Mouse (Mus musculus): ENCODE data around the gene Olfr1344.
"Not testable (repeated sequence)": the region's sequence is repeated elsewhere in the genome, so short reads cannot be mapped to it uniquely, and the experiment has no call there.

Olfr1344 gene

DNA sequence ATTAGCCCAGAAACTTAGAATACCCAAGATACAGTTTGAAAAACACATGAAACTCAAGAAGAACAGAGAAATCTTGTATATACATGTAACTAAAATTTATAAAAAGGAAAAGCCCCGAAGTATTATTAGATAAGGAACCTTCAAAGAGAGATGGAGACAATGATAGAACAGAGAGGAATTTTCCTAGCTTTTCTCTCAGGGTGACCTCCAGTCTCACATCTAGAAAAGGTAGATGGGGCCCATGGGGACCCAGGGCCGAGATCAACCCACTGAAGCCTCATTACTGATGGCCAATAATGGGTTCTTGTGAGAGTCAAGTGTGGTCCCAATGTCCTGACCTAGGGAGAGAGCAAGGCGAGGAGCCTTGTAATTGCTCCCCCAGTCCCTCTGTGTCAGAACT lies at the start of gene Olfr1344:
TSS of gene Olfr1344 (plus strand) at position 301 of the 400 bp plus-strand sequence.
- no peak for DNase-seq (ENCODE audit: low read depth, low spot score)

DNA sequence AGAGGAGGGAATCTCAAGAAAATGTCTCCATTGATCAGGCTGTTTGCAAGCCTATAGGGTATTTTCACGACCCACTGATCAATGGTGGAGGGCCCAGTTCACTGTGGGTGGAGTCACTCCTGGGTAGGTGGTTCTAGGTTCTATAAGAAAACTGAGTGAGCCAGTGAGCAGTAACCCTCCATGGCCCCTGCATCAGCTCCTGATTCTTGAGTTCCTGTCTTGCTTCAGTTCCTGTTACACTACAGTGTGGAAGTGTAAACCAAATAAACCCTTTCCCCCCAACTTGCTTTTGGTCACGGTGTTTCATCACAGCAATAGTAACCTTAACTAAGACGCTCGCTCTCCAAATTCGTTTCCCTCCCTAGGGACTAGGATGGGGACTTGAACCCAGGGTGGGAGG lies 49.5 kb upstream of the Olfr1344 start:
- no peak for DNase-seq (ENCODE audit: low read depth, low spot score)

DNA sequence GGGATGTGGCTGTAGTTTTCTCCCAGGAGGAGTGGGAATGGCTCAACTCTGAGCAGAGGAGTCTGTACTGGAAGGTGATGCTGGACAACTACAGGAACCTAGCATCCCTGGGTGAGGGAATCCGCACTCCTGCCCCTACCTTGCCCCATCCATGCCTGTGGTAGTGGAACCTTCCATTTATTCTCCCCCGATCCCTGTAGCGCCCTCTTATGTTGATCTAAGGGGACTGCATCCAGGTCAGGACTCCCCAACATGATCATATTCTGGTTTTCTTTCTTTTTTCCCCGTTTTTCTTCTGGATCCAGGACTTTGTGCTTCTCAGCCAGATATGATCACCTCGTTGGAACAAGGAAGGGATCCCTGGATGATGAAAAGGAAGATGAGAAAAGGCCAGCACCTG lies 49.0 kb upstream of the Olfr1344 start:
- DNase-seq (ENCODE audit: low read depth, low spot score): no peak

DNA sequence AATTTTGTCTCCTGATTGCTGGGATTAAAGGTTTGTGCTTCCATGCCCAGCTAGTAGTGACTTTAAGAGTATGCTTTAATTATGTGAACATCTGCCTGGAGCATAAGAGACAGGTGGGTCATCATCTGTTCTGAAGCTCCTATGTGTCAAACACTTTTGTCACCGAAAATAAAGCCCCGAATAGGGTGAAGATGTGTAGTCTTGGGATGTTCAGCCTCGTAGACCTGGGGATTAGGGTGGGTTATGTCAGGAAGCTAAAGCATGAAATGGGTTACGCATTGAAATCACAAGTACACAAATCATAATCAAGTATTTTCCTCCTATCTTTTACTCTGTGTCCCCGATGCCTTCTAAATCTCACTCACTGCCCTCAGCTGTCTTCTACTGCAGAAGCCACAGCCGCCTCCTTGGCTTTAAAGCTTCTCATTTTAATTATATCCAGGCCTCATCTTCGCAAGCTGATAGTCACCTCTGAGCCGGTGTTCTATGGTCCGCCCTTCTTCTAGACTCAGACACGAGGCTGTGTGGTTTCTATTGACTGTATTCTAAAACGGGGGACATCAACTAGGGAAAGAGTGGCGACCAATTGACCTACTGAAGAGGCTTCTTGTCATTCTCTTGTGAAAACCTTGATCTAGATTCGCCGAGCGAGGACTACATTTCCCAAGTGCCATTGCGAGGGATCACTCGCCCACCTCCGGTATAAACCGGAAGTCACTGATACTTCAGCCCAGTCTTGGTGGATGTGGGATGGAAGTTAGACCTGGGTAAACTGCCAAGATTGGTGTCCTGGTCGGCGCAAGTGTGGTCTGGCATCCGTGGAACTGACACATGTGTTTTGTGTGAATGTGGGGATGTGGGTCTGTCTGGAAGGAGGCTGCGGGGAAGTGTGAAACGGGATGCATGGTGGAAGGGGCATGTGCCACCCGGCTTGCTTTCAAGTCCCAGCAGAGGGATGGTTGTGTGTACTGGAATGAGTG lies 40.2 kb upstream of the Olfr1344 start, which contains the start of gene Smim17:
TSS of gene Smim17 (plus strand) at position 720 of the 980 bp plus-strand sequence.
- peak; percentile 90 for DNase-seq (ENCODE audit: low read depth, low spot score)

DNA sequence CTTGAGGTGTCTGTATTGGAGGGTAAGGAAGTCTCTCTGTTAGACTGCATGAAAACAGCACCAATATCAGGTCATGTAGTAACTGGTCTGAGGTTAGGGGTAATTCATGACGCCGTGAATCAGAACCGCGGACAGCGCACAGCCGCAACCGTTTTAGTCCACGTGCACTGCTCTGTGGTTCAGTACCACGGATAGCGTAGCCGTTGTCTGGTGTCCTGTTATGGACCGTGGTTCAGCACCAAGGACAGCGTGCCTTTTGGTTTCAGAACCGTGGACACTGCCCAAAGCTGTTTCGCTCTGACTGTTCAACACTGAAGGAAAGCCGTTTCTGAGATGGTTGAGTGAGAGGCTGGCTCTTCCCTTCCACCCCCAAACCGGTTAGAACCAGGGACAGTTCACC lies 28.4 kb upstream of the Olfr1344 start, which contains the start of gene Gm20715:
TSS of gene Gm20715 (plus strand) at position 235 of the 400 bp plus-strand sequence.
- peak; percentile 80 for DNase-seq (ENCODE audit: low read depth, low spot score)

DNA sequence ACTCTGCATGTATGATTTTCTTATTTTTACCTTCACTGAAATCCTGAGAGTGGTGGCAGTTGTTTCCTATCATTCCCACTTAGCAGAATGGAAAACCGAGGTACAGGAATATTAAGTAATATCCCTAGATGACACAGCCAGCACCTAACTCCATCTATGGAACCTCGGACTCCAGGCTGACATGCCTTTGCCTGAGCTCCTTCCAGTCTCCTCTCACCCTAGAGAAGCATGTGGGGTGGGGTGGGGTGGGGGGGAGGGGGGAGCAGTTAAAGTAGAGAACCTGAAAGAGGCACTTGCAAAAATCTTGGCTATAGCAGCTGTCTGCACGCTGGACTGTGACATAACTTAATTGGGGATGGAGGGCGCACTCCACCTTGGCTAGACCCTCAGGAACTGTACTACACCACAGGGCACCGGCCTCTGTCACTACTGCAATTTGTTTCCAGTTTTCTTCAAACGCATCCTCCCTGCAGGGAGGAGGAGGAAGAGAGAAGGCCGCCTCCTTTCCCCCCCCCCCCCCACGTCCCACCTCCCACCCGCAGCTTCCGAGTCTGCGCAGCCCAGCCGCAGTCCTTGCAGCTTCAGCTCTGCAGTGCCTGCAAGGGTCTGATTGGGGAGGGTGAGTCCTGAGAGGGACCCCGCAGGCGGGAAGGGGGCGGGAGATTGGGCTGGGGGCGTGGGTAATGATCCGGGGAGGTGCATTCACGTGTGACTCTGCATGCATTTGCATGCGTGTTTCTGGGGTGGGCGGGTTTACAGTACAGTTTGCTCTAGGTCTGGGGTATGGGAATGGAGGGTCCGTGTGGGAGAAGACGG lies 23.7 kb upstream of the Olfr1344 start:
- DNase-seq (ENCODE audit: low read depth, low spot score): peak; percentile 67

DNA sequence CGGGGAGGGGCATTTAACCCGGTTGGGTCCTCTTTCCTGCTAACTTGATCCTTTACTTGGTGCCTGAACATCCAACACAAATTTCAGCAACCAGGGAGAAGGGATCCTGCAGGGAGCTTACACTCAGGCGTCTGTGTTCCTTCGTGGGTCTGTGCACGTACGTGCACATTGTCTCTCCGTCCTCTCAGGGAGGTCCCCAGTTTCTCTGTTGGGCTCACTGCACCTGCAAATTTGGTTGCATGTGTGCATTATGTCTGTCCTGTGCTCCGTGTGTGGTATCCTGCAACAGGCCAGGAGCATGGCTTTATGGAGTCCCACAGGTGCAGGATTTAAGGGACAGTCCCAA lies 23.1 kb upstream of the Olfr1344 start:
- DNase-seq (ENCODE audit: low read depth, low spot score): no peak

DNA sequence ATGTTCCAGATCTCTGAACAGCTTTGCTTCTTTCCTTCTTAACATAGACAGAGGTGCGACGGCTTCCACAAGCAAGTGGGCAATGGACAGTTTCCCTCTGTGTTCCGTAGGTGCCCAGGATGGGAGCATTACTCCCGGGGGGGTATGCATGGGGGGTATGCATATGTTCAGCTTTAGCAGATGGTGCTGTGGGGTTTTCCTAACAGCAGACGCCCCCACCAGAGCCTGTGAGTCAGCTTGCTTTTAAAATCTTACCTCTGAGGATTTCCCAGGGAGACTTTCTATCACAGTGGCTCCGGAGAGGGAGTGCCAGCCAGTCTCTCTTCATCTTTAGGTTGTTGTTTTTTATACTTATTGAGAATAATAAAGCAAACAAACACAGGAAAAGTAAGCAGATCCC lies 18.6 kb upstream of the Olfr1344 start:
- peak; percentile 80 for DNase-seq (ENCODE audit: low read depth, low spot score)

DNA sequence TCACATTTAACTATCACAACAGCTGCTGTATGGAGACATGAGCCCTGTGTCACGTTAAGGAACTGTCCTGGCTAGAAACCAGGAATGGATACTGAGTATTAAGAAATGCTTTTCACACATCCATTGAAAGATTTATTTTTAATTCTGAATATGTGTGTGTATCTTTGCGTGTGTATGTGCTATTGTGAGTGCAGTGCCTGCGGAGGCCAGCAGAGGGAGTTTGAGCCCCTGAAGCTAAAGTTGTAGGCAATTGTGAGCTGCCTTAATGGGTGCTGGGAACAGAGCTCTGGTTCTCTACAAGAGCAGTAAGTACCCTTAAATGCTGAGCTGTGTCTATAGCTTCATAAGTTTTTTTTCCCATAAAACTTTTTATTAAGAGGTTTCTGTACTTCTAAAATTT lies 9.1 kb upstream of the Olfr1344 start:
- DNase-seq (ENCODE audit: low read depth, low spot score): no peak

DNA sequence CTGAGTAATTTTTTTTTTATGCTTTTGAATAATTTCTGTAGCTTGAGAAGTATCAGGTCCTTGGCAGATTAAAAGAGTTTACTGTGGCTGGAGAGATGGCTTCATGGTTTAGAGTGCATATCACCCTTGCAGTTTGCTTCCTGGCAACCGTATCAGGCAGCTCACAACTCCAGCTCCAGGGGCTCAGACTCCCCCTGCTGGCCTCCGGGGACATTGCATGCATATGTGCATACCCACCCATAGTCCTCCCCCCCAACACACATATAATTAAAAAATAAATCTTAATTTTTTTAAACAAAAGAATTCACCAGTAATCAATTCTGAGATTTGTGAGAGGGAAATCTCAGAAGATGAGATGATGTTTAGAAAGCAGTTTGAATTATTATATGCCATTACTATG lies 8.1 kb upstream of the Olfr1344 start:
- peak; percentile 54 for DNase-seq (ENCODE audit: low read depth, low spot score)

DNA sequence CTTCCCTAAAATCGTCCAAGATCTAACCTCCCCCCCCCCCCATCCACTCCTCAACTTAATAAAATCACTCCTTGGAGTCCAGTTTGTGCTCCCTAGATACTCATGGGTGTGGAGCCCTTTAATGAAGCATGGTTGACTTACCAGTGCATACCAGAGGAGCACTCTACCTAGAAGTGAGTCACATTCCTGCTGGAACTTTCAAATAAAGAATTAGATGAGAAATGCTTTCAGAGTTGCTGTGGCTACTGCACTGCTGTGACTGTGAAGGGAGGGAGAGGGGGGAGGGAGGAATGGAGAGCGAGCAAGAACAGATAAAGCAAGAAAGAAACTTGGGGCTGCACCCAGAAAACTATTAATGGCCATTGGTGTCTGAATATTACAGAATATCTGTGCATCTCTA lies 2.7 kb downstream of the Olfr1344 start:
- no peak for DNase-seq (ENCODE audit: low read depth, low spot score)

DNA sequence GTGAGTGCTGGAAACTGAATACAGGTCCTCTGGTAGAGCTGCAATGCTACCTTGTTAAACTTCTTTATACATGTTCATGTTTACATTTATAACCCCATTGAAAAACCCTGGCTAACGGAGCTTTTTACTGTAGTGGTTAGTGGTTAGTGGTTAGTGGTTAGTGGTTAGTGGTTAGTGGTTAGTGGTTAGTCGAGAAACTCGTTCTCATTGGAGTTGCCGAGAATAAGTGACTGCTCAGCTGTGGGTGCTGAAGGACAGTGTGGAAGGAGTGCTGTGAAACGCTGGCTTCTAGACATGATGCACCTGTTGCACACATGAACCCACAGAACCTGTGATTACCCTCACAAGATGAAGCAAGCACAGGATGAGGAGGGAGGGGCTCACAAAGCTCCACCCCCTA lies 9.3 kb downstream of the Olfr1344 start:
- DNase-seq (ENCODE audit: low read depth, low spot score): no peak

DNA sequence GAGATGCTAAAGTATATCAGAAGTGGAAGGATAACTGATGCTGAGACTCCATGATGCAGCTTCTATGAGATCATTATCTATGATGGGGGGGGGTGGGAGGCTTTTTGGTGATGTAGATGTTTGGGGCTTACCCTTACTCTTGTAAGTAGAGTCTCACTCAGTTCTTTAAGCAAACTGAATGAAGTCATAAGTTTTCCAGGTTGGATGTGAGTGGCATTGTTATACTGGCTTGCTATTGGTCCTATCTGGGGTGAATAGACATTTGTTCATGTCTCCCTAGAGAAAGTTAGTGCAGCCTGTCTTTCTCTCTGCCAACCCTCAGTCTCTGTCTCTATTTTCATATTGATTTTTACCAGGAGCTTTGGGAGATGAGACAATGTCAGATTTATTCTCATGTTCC lies 17.4 kb downstream of the Olfr1344 start, which contains the start of gene Olfr1336:
TSS of gene Olfr1336 (plus strand) at position 301 of the 400 bp plus-strand sequence.
- DNase-seq (ENCODE audit: low read depth, low spot score): no peak

DNA sequence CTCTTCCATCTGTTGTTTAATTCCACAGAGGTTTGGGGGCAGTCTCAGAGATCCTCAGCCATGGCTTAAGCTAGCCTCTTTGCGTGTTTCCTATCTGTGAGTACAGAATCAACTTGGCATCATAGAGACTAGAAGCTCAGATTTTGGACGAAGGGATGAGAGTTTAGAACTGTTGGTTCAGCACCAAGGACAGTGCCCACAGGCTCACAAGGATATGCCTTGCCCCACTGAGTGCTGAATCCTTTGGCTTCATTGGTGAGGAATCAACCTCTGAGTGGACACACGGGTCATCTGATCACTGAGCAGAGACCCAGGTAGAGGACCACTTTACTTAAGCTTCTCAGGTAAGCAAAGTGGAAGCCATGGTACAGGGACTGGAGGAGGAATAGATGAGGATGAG lies 17.9 kb downstream of the Olfr1344 start:
- DNase-seq (ENCODE audit: low read depth, low spot score): no peak

DNA sequence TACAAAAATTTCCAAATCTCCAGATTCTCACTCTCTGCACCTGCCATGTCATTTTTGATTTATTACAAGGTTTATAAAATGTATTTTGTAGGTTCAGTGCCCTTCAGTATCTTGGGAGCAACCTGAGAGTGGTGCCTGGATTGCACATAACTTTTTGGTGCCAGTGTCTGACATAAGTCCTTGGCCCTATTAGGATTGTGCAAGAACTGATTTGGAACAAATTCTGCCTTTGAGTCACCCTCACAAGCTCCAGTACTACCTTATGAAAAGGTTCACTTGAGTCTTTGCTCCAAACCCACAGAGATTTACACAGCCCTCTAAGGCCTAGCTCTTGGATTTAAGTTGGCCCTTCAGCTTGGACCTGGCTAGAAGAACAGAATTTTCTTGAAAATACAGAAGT lies 28.5 kb downstream of the Olfr1344 start, which contains the start of gene Olfr1346:
TSS of gene Olfr1346 (plus strand) at position 151 of the 400 bp plus-strand sequence.
- DNase-seq (ENCODE audit: low read depth, low spot score): no peak

DNA sequence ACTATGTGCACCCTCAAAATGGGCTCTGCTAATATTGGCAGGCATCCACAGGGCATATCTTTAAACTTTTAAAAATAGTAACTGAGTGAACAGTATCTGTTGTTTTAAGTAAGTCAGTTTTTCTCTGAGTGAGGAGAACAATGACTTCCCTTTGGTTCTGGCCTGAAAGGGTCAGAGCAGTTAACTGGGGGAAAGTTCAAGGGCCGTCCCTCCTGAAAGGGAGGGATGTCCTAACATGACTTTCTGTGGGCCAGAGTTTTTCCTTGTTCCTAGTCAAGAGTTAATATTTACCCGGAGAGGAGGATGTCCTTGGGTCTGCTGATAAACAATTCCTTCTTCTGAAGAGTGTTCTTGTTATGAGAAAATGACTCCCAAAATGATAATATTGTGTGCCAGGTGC lies 39.1 kb downstream of the Olfr1344 start:
- DNase-seq (ENCODE audit: low read depth, low spot score): not testable (repeated sequence)

DNA sequence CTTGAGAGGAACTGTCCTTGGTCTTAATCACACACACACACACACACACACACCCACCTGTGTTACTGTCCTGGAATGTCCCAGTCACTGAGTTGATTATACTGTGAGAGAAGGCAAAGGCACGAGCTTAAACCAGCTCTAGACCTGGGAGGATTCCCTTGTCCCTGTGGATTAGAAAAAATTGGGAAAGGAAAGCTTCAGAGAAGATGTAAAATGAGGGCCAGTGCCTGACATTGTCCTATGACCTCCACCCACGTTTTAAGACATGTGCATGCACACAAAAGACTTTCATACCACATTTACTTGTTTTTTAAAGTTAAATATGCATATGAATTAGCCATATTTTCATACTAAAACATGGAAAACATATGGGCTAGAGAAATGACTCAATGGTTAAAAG lies 48.4 kb downstream of the Olfr1344 start, which contains the start of gene Olfr5:
TSS of gene Olfr5 (minus strand) at position 101 of the 400 bp plus-strand sequence.
- DNase-seq (ENCODE audit: low read depth, low spot score): no peak

Measured in brain, adult 2 months (tissue).